Mouse (Mus musculus) liver, embryonic 14.5 days (tissue): ENCODE measurements around the gene Hist1h2ba.

Experiments
- CTCF ChIP-seq: IDR thresholded peaks from 2 replicates; pipeline ENCODE4 v1.5.1; 2016; ENCODE audit warnings: antibody characterized with exemption, low read depth, control low read depth
- EP300 ChIP-seq: IDR thresholded peaks from 2 replicates; pipeline ENCODE4 v1.6.1; 2016; ENCODE audit warnings: antibody characterized with exemption, low read depth

GRCm38 (mm10) chr13:23917674-23918073 is 16.3 kb downstream of the Hist1h2ba start:
- TF ChIP-seq CTCF (no peak), EP300 (no peak)
